Mouse (Mus musculus): ENCODE measurements around the gene Xrcc5. TPM values are rescaled to one million over a fixed set of nuclear protein-coding genes. Genes with fewer than 3 reads are reported as not detected.

Gene Xrcc5
- 10 to 100 TPM; 14.3 to 20.5 TPM for total RNA-seq (2021)
- long read RNA-seq, experiment 1, transcript Xrcc5-201 (21 exons, 2,555 nt) = major isoform, 5 of 13 reads
- long read RNA-seq, experiment 1, partial matches to known transcripts = 8 of 13 reads
- long read RNA-seq, experiment 1, other reads (novel, unspliced or antisense) = 0 of 13 reads
- long read RNA-seq, experiment 2, transcript Xrcc5-201 (21 exons, 2,555 nt) = major isoform, 8 of 13 reads
- long read RNA-seq, experiment 2, partial matches to known transcripts = 3 of 13 reads
- long read RNA-seq, experiment 2, other reads (novel, unspliced or antisense) = 2 of 13 reads

DNA sequence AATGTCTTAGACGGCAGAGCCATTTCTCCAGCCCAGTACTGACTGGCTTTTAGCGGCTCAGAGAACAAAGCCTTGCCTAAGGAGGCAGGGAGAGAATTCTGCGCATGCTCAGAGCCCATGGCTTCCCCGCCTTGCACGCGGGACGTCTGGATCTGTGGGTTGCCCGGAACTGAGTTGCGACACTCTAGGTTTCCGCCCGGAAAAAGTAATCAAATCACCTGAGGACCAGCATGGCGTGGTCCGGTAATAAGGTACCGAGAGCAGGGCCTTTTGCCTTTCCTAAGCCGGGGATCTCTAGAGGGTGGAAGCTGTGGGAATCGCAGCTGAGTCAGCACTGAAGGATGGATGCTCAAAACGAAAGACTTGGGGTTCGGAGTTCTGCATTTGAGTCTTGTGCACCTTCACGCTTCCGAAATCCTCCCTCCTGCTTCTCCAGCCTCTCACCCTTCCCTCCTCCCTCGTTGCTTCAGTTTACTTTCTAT lies at the start of gene Xrcc5:
Gene Xrcc5, plus strand, starts transcription at position 105 of the 482 bp plus-strand sequence.
- peak; percentile 86 for DNase-seq

DNA sequence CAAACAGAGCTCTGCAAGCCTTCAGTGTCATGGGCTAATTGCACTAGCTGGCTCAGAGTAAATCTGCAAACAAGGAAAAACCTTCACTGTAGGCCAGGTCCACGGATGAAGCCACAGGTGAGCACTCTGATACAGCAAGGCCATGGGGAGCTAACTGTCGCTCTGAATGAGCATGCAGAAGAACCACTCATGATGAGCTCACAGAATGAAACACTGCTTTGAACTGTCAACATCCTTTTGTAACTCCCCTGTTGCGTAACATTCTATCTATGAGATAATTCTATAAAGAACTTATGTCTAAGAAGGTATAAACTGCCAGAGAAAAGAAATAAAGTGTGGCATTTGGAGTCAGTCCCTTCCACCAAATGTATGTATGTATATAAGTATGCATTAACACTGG lies 44.1 kb upstream of the Xrcc5 start:
- no peak for DNase-seq

GRCm38 (mm10) chr1:72278085-72278484 lies 29.1 kb upstream of the Xrcc5 start:
- DNase-seq = no peak

GRCm38 (mm10) chr1:72282604-72283003 lies 24.6 kb upstream of the Xrcc5 start:
- no peak for DNase-seq

GRCm38 (mm10) chr1:72283992-72284485 lies 23.2 kb upstream of the Xrcc5 start, which contains the start of the genes Pecr and Tmem169:
Gene Pecr, minus strand, starts transcription at chr1:72284314.
Gene Tmem169, plus strand, starts transcription at chr1:72284369.
- DNase-seq = peak; percentile 94

DNA sequence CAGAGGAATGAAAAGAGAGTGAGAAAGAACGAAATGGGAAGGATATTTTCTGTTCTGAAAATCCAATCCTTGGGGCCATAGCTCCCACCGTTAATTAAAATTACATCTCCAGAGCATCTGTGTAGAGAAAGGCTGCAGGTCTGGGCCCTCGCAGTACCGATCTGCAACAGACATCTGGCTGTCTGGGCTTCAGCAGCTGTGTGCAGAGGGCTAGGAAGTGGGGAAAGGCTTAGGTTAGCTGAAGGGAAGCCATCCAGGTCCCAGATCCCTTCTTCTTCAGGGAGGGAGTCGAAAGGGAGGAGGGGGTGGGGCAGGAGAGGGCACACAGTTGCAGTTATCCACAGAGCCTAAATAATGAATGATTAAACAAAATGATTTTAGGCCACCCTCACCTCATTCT lies 22.7 kb upstream of the Xrcc5 start:
- DNase-seq = no peak

GRCm38 (mm10) chr1:72286904-72287303 lies 20.3 kb upstream of the Xrcc5 start:
- no peak for DNase-seq

DNA sequence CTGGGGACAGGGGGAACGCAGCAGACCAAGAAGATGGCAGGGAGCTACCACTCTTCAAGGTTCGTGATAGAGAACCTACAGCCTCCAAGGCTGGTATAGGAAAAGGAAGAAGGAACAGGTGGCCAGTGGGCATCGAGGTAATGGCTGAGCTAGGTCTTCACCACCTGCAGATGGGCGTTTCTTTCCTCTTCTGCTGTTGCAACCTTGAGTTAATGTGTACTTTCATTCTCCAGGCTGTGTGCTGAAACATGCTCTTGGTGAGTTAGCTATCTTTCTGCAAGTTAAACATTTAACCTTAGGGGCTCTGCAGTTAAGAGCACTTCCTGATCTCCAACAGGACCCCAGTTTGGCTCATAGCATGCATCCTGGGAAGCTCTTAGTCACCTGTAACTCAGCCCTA lies 19.3 kb upstream of the Xrcc5 start:
- no peak for DNase-seq

DNA sequence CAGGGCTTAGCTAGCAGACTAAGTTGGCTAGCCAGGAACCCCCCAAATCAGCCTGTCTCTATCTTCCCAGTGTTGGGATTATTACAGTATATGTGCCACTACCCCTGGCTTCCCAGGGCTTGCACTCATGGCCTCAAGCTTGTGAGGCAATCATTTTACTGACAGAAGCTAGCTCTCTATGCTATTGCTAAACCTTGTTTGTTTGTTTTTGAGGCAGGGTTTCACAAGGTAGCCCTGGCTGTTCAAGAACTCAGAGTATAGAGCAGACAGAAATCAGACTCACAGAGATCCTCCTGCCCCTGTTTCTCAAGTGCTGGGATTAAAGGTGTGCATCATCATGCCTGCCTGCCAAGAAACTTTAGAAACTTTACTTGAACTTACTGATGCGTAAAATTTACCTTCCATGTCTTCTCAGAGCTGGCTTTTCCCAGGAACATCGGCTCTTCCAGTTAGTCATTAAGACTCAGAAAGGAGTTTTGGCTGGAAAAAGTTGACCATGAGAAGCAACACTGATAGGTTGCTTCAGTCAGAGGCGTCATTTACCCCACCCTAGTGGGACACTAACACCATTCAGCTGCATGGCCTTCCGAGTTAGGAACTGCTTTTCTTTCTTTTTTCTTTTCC lies 18.6 kb upstream of the Xrcc5 start:
- DNase-seq = no peak

- no peak for DNase-seq
Observed at GRCm38 (mm10) chr1:72290896-72291295, 16.3 kb upstream of the Xrcc5 start.

DNA sequence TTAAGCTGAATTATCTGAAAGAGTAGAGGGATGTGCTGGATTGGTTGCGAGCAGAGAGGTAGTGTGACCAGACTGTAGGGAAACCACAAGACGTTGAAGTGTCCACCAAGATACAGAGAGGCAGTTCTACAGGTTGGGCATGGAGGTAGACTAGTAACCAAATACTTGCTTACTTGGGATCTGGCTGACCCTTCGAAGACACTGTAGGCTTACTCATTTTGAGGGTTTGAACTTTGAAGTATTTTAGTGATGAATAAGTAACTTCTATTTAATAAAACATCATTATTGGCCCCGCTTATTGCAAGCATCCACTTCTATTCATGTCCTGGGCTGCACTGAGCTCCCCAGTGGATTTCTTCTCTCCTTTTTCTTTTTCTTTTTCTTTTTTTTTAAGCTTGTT lies 15.8 kb upstream of the Xrcc5 start:
- no peak for DNase-seq

DNA sequence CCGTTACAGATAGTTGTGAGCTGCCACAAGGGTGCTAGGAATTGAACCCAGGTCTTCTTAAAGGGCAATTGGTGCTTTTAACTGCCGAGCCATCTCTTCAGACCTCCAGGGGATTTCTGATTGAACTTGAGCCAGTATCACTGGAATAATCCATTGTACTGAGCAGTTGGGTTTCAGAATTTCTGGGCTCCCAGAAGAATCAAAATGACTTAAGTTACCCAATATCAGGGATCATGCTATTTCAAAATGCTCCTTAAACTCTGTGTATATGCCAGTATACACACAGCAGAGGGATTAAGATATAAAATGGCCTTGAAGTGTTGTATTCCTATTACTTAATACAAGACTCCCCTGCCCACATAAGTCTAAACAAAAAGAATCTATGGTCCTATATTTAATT lies 15.3 kb upstream of the Xrcc5 start:
- DNase-seq = no peak

GRCm38 (mm10) chr1:72293869-72294663 lies 13.2 kb upstream of the Xrcc5 start:
- DNase-seq = no peak

DNA sequence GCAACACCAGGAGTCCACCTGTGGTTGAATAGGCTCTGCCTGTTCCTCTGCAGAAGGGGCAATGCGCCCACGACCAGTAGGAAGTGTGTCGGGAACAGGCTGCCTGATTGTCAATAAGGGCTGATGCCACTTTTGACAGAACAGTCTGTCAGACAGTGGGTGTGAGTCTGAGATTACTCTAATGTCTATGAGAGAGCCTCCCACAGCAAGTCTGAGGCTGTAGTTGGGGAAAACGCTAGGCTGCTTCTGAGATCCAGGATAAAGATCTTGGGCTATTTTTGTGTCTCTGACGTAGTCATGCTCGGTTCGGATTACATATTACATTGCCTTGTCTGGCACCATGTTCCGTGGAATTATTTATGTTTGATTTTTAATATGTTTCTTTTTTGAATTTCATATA lies 11.5 kb upstream of the Xrcc5 start:
- DNase-seq = no peak

DNA sequence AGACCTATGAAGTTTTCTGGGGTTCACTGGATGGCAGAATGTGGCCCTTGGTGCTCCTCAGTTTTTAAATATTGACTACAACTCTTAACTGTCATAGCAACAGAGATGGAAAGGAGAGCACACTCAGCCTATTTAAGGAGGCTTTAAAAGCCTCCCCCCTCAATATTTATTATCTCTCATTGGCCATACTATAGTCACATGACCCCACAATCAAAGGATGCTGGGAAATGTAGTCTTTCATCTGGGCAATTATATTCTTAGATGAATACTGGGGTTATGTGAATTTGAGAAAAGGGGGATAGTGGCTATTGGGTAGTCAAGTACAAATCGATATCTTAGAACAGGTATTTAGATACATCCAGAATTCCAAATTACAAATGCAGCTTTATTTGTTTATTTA lies 5.4 kb upstream of the Xrcc5 start:
- no peak for DNase-seq

- no peak for DNase-seq
Observed at GRCm38 (mm10) chr1:72306241-72306640, 980 bp upstream of the Xrcc5 start.

DNA sequence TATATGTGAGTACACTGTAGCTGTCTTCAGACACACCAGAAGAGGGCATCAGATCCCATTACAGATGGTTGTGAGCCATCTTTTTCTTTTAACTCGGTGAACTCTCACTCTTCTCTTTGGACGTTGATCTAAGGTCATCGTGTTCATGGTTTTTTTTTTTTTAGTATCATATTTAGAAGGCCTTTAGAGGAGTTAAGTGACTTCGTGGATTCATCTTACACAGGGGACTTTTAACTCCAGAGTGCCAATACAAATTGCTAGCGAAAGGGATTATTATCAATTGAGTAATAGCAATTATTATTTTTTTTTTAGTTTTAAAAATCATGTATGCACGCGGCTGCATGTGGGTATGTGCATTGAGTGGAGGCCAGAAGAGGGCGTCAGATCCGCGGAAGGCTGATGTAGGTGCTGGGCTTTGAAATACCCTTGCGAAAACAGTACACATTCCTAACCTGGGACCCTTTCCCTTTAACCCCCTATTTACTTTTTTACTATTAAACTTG lies 491 bp upstream of the Xrcc5 start:
- no peak for DNase-seq

- DNase-seq = no peak
Observed at GRCm38 (mm10) chr1:72308919-72309318, 1.7 kb downstream of the Xrcc5 start.

DNA sequence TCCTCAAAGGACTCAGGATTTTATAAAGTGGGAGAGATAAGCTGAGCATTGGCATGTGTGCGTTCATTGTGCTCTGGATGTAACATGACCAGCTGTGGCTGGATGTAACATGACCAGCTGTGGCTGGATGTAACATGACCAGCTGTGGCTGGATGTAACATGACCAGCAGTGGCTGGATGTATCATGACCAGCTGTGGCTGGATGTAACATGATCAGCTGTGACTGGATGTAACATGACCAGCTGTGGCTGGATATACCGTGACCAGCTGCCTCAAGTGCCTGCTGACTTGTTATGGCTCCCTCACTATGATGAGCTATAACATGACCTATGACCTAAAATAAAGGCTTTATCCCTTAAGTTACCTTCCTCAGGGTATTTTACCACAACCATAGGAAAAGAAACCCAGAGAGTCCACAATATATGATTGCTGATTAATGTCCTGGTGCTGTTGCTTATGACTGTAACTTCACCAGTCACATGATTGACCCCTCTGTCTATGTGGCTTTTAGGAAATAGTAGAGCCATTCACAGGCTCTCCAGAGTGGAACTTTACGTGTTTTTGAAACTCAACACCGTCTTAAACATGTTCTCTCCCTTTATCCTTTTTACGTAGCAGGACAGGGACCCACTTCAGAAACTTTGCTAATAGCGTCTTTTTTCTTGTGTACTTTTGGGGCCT lies 2.7 kb downstream of the Xrcc5 start:
- DNase-seq = no peak

DNA sequence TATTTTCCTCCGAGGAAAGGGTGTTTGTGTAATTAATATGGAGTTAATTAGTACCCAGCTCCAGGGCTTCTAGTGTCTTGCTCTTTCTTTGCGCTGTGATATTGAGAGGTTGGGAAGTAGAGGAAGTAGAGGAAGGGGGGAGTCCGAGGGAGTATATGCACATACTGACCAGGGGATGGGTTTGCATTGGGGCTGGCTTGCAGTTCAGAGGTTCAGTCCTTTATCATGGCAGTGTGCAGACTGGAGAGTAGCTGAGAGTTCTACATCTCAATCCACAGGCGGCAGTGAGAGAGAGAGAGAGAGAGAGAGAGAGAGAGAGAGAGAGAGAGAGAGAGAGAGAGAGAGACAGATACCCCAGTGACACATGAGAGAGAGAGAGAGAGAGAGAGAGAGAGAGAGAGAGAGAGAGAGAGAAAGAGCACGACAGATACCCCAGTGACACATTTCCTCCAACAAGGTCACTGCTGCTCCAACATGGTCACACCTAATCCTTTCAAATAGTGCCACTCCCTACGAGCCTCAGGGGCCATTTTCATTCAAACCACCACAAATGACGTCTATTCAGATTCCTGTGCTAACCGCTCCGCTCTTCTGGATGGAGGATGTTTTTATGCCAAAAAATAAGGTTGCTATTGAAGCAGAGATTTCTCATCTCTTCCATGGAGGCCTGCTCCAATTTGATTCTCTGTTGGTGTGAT lies 5.6 kb downstream of the Xrcc5 start:
- DNase-seq = no peak

DNA sequence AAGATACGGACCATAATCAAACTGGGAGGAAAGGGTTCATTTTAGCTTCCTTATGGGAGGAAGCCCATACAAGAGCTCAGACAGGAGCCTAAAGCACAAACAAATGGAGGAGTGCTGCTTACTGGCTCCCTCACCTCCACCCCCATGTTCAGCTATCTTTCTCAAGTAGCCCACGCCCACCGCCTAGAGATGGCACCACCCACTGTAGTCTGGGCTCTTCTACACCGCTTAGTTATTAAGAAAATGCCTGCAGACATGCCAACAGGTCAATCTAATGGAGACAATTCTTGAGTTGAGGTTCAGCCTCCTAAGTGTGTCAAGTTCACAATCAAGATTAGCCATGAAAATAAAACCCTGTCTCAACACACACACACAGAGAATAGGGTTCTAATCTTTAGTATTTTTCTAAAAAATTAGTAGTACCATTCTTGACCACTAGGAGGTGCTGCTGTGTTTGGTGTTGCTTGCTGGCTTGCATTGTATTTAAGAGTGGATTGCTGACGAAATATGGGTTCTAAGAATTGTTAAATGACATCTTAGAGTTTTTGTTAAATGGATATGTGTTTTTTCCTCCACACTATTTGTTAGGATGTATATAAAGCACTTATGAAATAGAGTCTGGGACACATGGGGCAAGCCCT lies 6.3 kb downstream of the Xrcc5 start:
- no peak for DNase-seq
